Mouse (Mus musculus): ENCODE results near the gene Sun1.

Gene Sun1

GRCm38 (mm10) chr5:139208871-139209684, 8.6 kb downstream of the Sun1 start:
- peak; percentile 38 to 53 for DNase-seq

- peak in 1 of 2 experiments; percentile 16 for DNase-seq
Measured at GRCm38 (mm10) chr5:139209685-139210026, 9.2 kb downstream of the Sun1 start.

GRCm38 (mm10) chr5:139211737-139212385, 11.4 kb downstream of the Sun1 start:
- DNase-seq: peak; percentile 21 to 51

- no peak for DNase-seq
Measured at GRCm38 (mm10) chr5:139214298-139214697, 13.9 kb downstream of the Sun1 start.

GRCm38 (mm10) chr5:139215184-139215583, 14.7 kb downstream of the Sun1 start:
- no peak for DNase-seq

GRCm38 (mm10) chr5:139216121-139216520, 15.7 kb downstream of the Sun1 start:
- DNase-seq: no peak

- no peak for DNase-seq
Measured at GRCm38 (mm10) chr5:139216774-139217173, 16.3 kb downstream of the Sun1 start.

GRCm38 (mm10) chr5:139220006-139220515, 19.6 kb downstream of the Sun1 start:
- DNase-seq: peak; percentile 44 to 47

GRCm38 (mm10) chr5:139220610-139221009, 20.2 kb downstream of the Sun1 start:
- peak; percentile 49 to 77 for DNase-seq

GRCm38 (mm10) chr5:139223331-139223730, 22.9 kb downstream of the Sun1 start:
- DNase-seq: no peak

GRCm38 (mm10) chr5:139227236-139227635, 26.8 kb downstream of the Sun1 start:
- DNase-seq: peak in 1 of 2 experiments; percentile 25

GRCm38 (mm10) chr5:139227645-139228044, 27.2 kb downstream of the Sun1 start:
- DNase-seq: no peak

- DNase-seq: no peak
Measured at GRCm38 (mm10) chr5:139228318-139228717, 27.9 kb downstream of the Sun1 start.

- DNase-seq: no peak
Measured at GRCm38 (mm10) chr5:139229716-139230115, 29.3 kb downstream of the Sun1 start.

- DNase-seq: no peak
Measured at GRCm38 (mm10) chr5:139232083-139232482, 31.6 kb downstream of the Sun1 start.

- DNase-seq: no peak
Measured at GRCm38 (mm10) chr5:139234423-139234822, 34.0 kb downstream of the Sun1 start.

- no peak for DNase-seq
Measured at GRCm38 (mm10) chr5:139237436-139237835, 37.0 kb downstream of the Sun1 start.

GRCm38 (mm10) chr5:139241022-139241761, 40.8 kb downstream of the Sun1 start:
- no peak for DNase-seq

- DNase-seq: no peak
Measured at GRCm38 (mm10) chr5:139243384-139243783, 42.9 kb downstream of the Sun1 start.

- no peak for DNase-seq
Measured at GRCm38 (mm10) chr5:139247767-139248166, 47.3 kb downstream of the Sun1 start.

- no peak for DNase-seq
Measured at GRCm38 (mm10) chr5:139248846-139249245, 48.4 kb downstream of the Sun1 start.

GRCm38 (mm10) chr5:139251279-139251678, 50.8 kb downstream of the Sun1 start:
- DNase-seq: no peak

- DNase-seq: no peak
Measured at GRCm38 (mm10) chr5:139251736-139252080, 51.3 kb downstream of the Sun1 start.
